Mouse (Mus musculus): ENCODE results near the gene Otub2. TPM values are rescaled to one million over a fixed set of nuclear protein-coding genes. Genes with fewer than 3 reads are reported as not detected.
A peak's percentile ranks its signal among the peaks of the same experiment; 100 is the strongest.

The Otub2 gene
- total RNA-seq, 2 experiments from 2014 or later: 3.5 to 3.7 TPM

DNA sequence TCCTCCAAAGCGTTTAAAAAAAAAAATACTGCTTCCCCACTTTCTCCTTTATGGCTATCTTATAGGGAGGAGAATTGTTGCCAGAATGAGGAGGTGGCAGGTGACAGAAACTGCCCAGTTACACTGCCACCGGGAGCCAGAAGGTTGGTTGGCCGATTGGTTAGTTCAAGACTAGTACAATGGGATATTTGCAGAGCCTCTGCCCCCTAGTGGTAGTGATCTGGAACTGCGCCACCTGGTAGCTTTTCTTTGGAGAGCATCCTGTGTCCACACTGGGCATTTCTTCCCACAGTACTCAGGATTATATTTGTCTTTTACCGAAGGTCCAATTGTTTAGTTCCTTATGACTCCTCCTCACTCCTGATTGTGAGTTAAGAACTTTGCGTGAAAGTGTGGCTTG is 16.8 kb upstream of the Otub2 start:
- DNase-seq: peak; percentile 61

DNA sequence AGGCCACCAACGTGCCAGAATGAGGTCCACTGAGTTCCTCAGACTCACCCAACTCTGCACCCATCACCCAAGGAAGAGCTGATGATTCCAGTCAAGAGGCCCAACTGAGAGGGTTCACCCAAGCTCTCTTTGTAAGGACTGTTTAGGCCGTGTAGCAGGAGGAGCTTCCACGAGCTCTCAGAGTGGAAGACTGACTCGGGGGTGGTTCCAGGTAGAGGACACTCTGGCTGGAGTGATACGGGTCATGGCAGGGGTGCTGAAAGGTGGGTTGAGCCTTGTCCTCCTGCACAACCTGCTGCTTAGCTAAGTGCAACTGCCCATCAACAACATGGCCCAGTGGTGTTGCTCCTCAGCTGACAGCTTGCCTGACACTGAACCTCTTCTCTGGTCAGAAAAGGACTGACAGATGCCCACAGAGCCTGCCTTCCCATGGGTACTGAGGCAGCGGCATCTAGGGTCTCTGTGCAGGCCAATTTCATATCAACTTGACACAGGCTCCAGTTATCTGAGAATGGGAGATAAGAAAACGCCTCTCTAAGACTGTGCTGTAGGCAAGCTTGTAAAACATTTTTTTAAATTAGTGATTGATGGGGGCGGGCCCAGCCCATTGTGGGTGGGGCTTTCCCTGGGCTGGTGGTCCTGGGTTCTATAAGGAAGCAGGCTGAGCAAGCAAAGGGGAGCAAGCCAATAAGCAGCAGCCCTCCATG is 14.8 kb upstream of the Otub2 start:
- no peak for DNase-seq

DNA sequence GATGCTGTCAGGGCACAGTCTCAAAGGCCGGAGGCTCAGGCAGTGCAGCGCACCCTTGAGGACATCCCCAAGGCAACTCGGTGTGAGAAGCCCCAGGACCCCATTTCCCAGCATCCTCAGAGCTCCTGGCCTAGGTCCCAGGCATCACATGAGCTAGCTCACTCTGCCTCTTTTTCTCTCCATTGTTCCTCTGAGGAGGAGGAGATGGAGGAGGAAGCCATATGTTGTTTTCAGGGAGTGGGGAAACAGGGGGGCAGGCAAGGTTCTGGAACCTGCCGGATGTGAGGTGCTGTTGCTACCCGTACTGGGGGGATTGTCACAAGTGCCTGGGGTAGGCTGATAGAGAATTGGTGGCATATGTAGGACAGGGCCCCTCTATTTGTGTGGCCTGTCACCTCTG is 12.4 kb upstream of the Otub2 start:
- no peak for DNase-seq

DNA sequence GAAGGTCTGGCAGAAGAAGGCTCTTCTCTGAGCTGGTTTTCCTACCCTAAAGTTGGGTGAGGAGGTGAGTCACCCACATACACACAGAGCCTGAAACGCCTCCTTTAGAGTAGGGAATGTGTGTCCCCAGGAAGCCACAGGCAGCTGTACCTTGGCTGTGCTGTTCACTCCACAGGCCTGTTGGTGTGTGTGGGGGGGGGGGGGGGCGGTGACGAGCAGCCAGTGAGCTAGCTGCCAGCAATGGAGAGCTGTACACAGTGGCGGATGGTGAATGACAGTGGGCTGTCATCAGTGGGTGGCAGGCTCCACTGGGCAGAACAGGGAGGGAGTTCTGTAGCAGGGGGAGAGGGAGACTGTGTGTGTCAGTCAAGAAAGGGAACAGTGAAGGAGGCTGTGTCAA is 11.7 kb upstream of the Otub2 start:
- DNase-seq: no peak

DNA sequence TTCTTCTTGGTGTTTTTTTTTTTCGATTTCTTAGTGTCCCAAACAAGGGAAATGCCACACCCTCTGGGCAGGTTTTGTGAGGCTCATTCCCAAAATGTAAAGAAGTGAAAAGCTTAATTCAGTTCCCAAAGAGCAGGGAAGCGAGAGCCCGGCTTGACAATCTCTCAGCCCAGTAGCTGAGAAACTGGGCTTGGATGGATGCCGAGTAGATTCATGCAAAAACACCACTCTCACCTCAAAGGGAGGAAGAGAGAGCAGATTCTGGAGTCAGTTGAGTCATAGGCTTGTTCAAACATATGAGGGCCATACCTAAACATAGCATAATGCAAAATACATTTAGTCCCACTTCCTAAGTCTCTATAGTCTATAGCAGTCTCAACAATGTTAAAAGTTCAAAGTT is 8.3 kb upstream of the Otub2 start:
- no peak for DNase-seq

DNA sequence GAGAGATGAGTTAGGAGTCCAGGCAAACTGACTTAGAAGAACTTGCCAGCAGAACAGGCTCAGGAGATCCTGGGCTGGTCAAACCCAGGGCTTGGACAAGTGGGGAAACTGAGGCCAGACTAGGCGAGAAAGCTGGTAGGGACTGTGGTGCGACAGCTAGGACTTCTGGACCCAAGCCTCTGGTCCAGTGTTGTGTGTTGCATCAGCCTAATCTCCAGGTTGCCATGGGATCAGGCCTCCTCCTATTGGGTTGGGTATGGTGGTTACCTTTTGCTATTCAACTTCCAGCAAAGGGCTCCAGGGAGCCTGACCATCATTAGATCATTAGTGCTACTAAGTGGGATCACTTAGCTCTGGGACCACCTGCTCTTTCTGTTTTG is 856 bp downstream of the Otub2 start:
- DNase-seq: no peak

DNA sequence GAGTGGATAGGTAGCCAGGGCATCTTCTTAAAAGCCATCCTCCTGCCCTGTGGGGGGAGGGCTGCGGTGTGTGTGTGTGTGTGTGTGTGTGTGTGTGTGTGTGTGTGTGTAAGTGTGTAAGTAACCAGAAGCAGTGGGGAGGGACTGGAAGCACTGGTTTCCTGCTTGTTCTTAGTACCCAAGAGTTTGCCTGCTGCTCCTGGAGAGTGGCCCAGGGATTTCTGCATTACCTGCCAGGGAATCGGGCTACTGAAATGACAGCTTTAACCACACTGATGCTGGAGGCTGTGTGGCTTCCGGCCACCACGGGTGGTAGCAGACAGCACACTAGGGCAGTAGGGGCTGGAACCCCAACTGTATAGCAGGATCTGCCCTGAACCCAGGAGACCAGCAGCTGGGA is 1.5 kb downstream of the Otub2 start:
- DNase-seq: no peak

DNA sequence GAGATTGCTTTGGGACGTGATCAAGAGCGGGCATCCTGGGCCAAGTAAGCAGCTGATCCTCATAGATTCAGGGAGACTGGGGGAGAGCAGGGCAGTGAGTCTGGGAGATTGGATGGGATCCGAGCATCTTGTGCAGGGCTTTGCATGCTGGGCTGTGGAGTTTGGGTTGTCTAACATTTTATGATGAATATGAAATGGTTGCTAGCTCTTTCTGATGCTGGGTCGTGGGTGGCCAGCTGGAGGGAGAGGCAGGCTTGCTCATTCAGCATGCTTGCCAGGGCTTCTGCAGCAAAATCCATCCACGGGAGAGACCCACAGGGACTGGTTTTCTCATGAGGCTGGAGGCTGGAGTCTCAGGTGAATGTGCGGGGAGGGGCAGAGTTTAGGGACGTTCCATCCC is 2.6 kb downstream of the Otub2 start:
- DNase-seq: no peak

DNA sequence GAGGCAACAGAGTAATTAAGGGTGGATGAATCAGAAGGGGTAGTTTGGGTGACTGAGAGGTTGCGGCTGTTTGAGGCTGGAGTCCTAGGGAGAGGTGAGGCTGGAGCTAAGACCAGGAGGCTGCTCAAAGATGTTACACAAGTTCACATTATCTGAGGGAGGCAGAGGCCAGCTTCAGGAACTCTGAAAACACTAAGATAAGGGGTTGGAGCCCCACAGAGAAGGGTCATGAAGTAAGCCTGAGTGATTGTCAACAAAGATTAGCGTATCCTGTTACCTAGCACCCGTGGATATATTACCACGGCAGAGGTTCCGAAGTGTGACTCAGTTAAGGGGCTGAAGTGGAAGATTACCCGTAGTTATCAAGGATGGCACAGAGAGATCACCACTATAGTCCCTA is 5.0 kb downstream of the Otub2 start:
- DNase-seq: no peak

GRCm38 (mm10) chr12:103395486-103396275 is 7.2 kb downstream of the Otub2 start:
- DNase-seq: no peak

DNA sequence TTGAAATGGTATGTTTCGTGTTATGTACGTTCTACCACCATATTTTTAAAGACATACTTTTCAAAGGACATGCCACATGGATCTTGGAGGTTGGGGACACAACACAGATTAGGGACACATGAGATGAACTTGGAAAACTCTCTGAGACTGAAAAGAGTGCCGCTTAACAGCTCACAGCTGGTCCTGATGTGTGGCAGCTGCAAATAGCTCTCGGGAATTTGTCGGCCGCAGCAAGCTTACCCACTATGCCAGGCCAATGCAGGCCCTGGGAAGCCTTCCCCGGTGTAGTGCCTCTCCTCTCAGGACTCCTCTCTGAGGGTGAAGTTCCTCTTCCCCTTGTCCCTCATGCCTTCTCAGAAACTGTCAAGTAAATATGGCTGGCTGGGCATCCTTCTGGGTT is 8.3 kb downstream of the Otub2 start:
- DNase-seq: no peak

DNA sequence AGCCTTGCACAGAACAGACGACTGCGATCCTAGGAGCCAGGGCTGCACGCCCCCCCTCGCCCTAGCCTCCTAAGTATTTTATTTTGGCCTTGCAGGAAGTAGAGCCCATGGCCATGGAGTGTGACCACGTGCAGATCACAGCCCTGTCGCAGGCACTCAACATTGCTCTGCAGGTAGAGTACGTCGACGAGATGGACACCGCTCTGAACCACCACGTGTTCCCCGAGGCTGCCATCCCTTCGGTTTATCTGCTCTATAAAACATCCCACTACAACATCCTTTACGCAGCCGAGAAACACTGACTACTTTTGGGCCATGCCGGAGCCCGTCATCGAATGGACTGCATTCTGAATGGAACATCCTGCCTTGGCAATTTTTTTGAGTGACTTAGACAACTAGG is 15.6 kb downstream of the Otub2 start:
- no peak for DNase-seq

GRCm38 (mm10) chr12:103407720-103408119 is 19.2 kb downstream of the Otub2 start, which contains the start of gene 9330161L09Rik:
TSS of gene 9330161L09Rik (minus strand) at chr12:103407820.
- DNase-seq: no peak

GRCm38 (mm10) chr12:103408144-103408543 is 19.7 kb downstream of the Otub2 start:
- DNase-seq: no peak

- DNase-seq: no peak
Observed at GRCm38 (mm10) chr12:103425016-103425728, 36.7 kb downstream of the Otub2 start.

GRCm38 (mm10) chr12:103425729-103426470 is 37.4 kb downstream of the Otub2 start, which contains the start of gene Ddx24:
TSS of gene Ddx24 (minus strand) at chr12:103425830.
- DNase-seq: peak; percentile 93

DNA sequence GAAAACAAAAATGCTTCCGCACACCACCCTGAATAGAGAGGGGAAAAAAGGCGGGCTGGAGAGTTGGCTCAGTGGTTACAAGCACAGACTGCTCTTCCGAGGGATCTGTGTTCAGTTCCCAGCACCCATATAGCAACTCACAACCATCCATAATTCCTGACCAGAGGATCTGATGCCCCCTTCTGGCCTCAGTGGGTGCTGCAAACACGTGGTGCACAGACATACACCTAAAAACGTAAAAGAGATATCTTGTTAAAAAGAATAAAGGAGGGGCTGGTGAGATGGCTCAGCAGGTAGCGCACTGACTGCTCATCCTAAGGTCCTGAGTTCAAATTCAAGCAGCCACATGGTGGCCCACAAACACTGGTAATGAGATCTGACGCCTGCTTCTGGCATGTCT is 38.2 kb downstream of the Otub2 start:
- DNase-seq: no peak

DNA sequence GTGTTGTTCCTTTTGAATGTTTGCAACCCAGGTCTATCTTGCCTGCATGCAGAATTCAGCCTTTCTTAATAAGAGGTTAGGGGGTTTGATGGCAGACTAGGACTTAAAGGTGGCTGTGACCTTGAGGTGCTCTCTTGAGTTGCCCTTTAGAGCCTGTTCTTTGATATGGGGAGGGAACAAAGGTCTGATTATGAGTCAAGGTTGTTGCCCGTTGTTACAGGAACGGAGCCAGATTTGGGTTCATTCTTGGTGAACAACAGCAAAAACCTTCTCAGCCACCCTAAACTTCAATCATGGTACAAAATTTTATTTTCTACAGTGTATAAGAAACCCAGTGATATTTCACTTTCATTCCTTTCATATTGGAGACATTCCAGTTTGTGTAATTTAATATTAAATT is 44.9 kb downstream of the Otub2 start:
- DNase-seq: no peak

DNA sequence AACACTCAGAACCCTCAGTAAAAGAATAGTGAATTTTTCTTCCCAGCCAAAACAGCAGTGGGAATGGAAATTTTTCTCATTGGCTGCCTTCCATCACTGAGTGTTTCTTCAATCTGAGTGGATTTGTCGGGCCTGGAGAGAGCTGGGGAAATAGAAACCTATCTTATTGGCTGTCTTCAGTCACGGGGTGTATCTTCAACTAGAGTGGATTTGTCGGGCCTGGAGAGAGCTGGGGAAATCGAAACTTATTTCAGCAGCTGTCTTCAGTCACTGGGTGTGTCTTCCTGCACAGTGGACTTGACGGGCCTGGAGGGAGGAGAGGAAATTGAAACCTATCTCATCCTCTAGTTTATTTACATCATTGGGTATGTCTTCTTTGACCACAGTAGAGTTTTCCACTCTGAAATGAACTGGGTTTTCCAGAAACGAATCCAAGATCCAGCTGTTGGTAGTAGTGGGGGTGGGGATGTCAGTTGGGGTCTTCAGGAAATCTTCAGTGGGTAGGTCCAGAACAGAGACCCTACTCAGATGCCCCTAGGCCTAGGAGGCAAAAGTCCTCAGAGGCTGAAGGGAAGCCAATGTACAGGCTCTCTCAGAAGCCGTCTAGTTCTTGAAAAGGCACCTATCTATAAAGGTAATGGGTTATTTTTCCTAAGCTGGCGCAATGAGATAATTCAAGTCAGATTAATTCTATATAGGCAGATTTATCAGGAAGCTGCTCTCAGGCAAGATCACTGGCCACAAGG is 45.7 kb downstream of the Otub2 start, which contains the start of gene Ifi27:
Ifi27 (plus strand) TSS at position 226 of the 746 bp plus-strand sequence.
- peak; percentile 33 for DNase-seq

DNA sequence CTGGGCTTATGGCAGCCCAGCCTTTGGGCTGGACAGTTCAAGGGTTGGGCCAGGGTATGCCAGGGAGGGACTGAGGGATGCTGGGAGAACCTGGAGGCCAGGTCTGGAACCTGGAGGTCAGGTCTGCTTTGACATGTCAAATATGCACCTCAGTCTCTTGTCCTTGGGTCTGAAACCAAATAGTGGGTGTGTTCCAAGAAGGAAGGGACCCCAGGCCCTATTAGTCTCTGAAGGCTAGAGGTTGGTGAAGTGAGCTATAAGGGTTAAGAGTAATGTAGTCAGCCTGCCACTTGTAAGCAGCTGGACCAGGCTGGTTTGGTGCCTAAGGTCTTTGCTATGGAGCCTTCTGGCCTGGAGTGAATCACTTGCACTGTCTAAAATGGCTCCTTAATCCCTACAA is 46.4 kb downstream of the Otub2 start:
- DNase-seq: no peak

- DNase-seq: no peak
Observed at GRCm38 (mm10) chr12:103437601-103438000, 49.1 kb downstream of the Otub2 start.

DNA sequence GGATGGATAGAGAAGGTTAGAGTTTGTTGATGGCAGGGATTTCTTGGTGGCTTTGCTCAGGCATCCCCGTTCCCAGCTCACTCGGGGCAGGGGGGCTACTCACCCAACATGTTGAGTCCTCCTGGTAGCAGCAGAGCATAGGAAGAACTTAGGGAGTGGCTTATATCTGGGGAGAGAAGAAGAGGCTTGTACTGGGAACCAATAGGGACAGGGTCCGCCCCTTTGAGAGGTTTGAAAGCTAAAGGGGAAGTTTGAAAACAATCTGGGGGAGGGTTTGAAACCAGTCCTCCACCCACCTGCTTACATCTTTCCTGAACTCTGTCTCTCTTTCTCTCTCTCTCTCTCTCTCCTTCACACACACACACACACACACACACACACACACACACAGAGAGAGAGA is 55.0 kb downstream of the Otub2 start, which contains the start of gene Ifi27l2a:
Ifi27l2a (minus strand) TSS at position 157 of the 400 bp plus-strand sequence.
- DNase-seq: no peak

Measured in gastrocnemius, postnatal 10 days (tissue).